Mouse (Mus musculus) 3134 (cell line): Measurements from ENCODE around the gene Ccnf.

Source experiments
- DNase-seq: peaks from one replicate; pipeline ENCODE4 v3.0.0-alpha.2; 2011; ENCODE audit warnings: low spot score; ENCODE audit not compliant: insufficient read length; ENCODE audit errors: extremely low read depth

Gene Ccnf

GRCm38 (mm10) chr17:24251320-24252069, at the start of gene Ccnf:
Gene Ccnf, minus strand, starts transcription at chr17:24251484.
- DNase-seq, result peak; percentile 99

GRCm38 (mm10) chr17:24300651-24301050, 49.4 kb upstream of the Ccnf start:
- no peak for DNase-seq

GRCm38 (mm10) chr17:24289338-24289737, 38.1 kb upstream of the Ccnf start:
- no peak for DNase-seq

- no peak for DNase-seq
These were observed 37.2 kb upstream of the Ccnf start for GRCm38 (mm10) chr17:24288477-24288876.

GRCm38 (mm10) chr17:24285680-24286079, 34.4 kb upstream of the Ccnf start:
- no peak for DNase-seq

GRCm38 (mm10) chr17:24283266-24283818, 32.1 kb upstream of the Ccnf start:
- no peak for DNase-seq

- DNase-seq, result no peak
These were observed 31.4 kb upstream of the Ccnf start for GRCm38 (mm10) chr17:24282637-24283036.

- no peak for DNase-seq
These were observed 28.6 kb upstream of the Ccnf start for GRCm38 (mm10) chr17:24279907-24280306.

GRCm38 (mm10) chr17:24267133-24267532, 15.8 kb upstream of the Ccnf start:
- no peak for DNase-seq

- DNase-seq, result no peak
These were observed 13.5 kb upstream of the Ccnf start for GRCm38 (mm10) chr17:24264766-24265165.

- DNase-seq, result no peak
These were observed 9.2 kb upstream of the Ccnf start for GRCm38 (mm10) chr17:24260516-24260915.

GRCm38 (mm10) chr17:24259702-24260101, 8.4 kb upstream of the Ccnf start:
- no peak for DNase-seq

- no peak for DNase-seq
These were observed 7.7 kb upstream of the Ccnf start for GRCm38 (mm10) chr17:24258981-24259380.

GRCm38 (mm10) chr17:24252329-24252728, 1.0 kb upstream of the Ccnf start:
- DNase-seq, result no peak

GRCm38 (mm10) chr17:24250988-24251319, 330 bp downstream of the Ccnf start:
- no peak for DNase-seq

GRCm38 (mm10) chr17:24248641-24249040, 2.6 kb downstream of the Ccnf start:
- no peak for DNase-seq

- DNase-seq, result peak; percentile 62
These were observed 7.2 kb downstream of the Ccnf start for GRCm38 (mm10) chr17:24244061-24244460.

- no peak for DNase-seq
These were observed 7.8 kb downstream of the Ccnf start for GRCm38 (mm10) chr17:24243311-24243969.

GRCm38 (mm10) chr17:24236921-24237320, 14.4 kb downstream of the Ccnf start:
- DNase-seq, result no peak

- no peak for DNase-seq
These were observed 14.8 kb downstream of the Ccnf start for GRCm38 (mm10) chr17:24236479-24236878.

- no peak for DNase-seq
These were observed 23.3 kb downstream of the Ccnf start for GRCm38 (mm10) chr17:24227941-24228340.

- no peak for DNase-seq
These were observed 24.6 kb downstream of the Ccnf start for GRCm38 (mm10) chr17:24226721-24227120.
